20 mouse cellular contexts compared by ENCODE assay signal in the genomic region with DNA sequence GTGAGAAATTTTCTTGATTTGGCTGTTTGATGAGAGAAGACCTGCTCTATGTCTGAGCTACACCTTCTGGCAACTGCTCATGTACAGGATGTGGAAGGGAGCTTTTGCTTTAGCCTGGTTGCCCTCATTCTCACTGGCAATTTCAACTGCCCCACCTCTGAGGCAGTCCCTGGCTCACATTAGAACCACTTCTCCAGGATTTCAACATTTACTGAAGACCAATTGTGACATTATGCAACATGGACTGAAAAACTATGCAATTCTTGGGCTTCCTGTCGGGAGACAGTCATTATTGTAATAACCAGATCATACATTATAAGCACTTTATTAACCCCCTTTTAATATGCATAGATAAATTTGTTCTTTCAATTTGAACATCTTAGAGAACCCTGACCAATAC.
DNase-seq lines count a peak whose midpoint lies in the region; ATAC-seq lines count a peak whose summit lies in the region.
"Had no signal": no experiment of that assay in that cellular context is flagged by ENCODE, and none has a peak within 500 bp of the region (broad histone marks: within the 10 kb centered on the region; RNA-seq: fewer than 3 reads in every experiment).

No protein-coding gene starts in this region.

- peak; percentile 86 for ATAC-seq in granulocyte monocyte progenitor cell, adult 5-6 weeks (replicated peaks; ENCODE audit: poor library complexity, severe bottlenecking)
- peak; percentile 85 for ATAC-seq in megakaryocyte progenitor cell, adult 5-6 weeks (replicated peaks; ENCODE audit: poor library complexity)
- ATAC-seq: activated CD4-positive, CD25-positive, alpha-beta regulatory T cell, adult 4 months; CD4-positive, CD25-positive, alpha-beta regulatory T cell, adult 4 months; Patski had no signal

- peak; percentile 5 for DNase-seq in adrenal gland, postnatal 10 days
- no peak for DNase-seq in adrenal gland, postnatal 25 days
- DNase-seq in adrenal gland, postnatal 14 days, result peak; percentile 3
- DNase-seq in adrenal gland, postnatal 36 days, result no peak
- DNase-seq in layer of hippocampus, adult 9-10 months (ENCODE audit: low spot score), result no peak
- DNase-seq in lung, adult 18-20 months, result no peak
- DNase-seq: adrenal gland, adult 2 months; adrenal gland, adult 8-10 months; B cell, adult 2 months; cerebellum, adult 11 months; cerebellum, adult 11-12 months; cerebellum, adult 18-20 months; cerebellum, adult 2 months; cerebellum, adult 8-10 months; cerebellum, adult 9-10 months had no signal

Comparison
In these comparisons a context has a peak if more than half of its experiments do, and no peak if none do; other contexts are left out.
1. DNase-seq: peak in adrenal gland, postnatal 10 days (single experiment) and adrenal gland, postnatal 14 days (single experiment); none in adrenal gland, postnatal 25 days (single experiment), adrenal gland, postnatal 36 days (0 of 2), layer of hippocampus, adult 9-10 months (single experiment) and lung, adult 18-20 months (0 of 2).